Mouse (Mus musculus) stomach, postnatal 0 days (tissue): ENCODE results near the gene Dmrt1.

Source experiments
- CTCF ChIP-seq: IDR thresholded peaks from 2 replicates; pipeline ENCODE4 v1.5.1; 2016; ENCODE audit warnings: antibody characterized with exemption, low read depth, mild to moderate bottlenecking, moderate library complexity
- EP300 ChIP-seq: optimal IDR thresholded peaks from 2 replicates; pipeline ENCODE3; 2016; ENCODE audit warnings: antibody characterized with exemption

- TF ChIP-seq CTCF (no peak), EP300 (no peak)
Observed at GRCm38 (mm10) chr19:25460760-25461159, 44.7 kb upstream of the Dmrt1 start.
